Mouse (Mus musculus) gastrocnemius, postnatal 14 days (tissue): ENCODE results near the gene Tbxas1. TPM values are rescaled to one million over a fixed set of nuclear protein-coding genes. Genes with fewer than 3 reads are reported as not detected.

Source experiments
- DNase-seq: peaks from one replicate; pipeline ENCODE4 v3.0.0; 2021; ENCODE audit warnings: mixed read lengths
- intact Hi-C: fragments of 180-260 bp; cut with DNase I; formaldehyde crosslinking; loops from one replicate; pipeline ENCODE4 v1.15.1; 2025; ENCODE audit warnings: low total_unique reads
- total RNA-seq, 2 experiments: library from RNA; stranded (reverse); gene quantifications; 2 replicates each; pipeline ENCODE4 v1.2.3; 2021

Gene Tbxas1
- total RNA-seq, 2 experiments from 2014 or later = 0.75 to 1.4 TPM

GRCm38 (mm10) chr6:38916571-38916970, 41.4 kb downstream of the Tbxas1 start:
- no peak for DNase-seq
- intact Hi-C loops = loop anchor here (5.0 to 10.0 kb wide), 2 partner anchors 148 to 264 kb away; no protein-coding TSS in a partner anchor

GRCm38 (mm10) chr6:38917415-38917814, 42.2 kb downstream of the Tbxas1 start:
- intact Hi-C loops = loop anchor here (5.0 to 10.0 kb wide), 2 partner anchors 147 to 265 kb away; no protein-coding TSS in a partner anchor
- DNase-seq = no peak

GRCm38 (mm10) chr6:38918728-38919127, 43.5 kb downstream of the Tbxas1 start:
- DNase-seq = no peak
- intact Hi-C loops = loop anchor here (5.0 to 10.0 kb wide), 2 partner anchors 146 to 266 kb away; no protein-coding TSS in a partner anchor

- no peak for DNase-seq
- intact Hi-C loops = loop anchor here (5.0 to 10.0 kb wide), 2 partner anchors 146 to 267 kb away; no protein-coding TSS in a partner anchor
Measured at GRCm38 (mm10) chr6:38919135-38919740, 44.0 kb downstream of the Tbxas1 start.

GRCm38 (mm10) chr6:38920141-38920540, 44.9 kb downstream of the Tbxas1 start:
- intact Hi-C loops = no loop called here
- no peak for DNase-seq

GRCm38 (mm10) chr6:38921095-38921809, 46.0 kb downstream of the Tbxas1 start:
- intact Hi-C loops = no loop called here
- DNase-seq = no peak

- no peak for DNase-seq
- intact Hi-C loops = no loop called here
Measured at GRCm38 (mm10) chr6:38921810-38922116, 46.6 kb downstream of the Tbxas1 start.

- intact Hi-C loops = no loop called here
- no peak for DNase-seq
Measured at GRCm38 (mm10) chr6:38922517-38922916, 47.3 kb downstream of the Tbxas1 start.

GRCm38 (mm10) chr6:38923450-38923849, 48.2 kb downstream of the Tbxas1 start:
- intact Hi-C loops = no loop called here
- DNase-seq = no peak

GRCm38 (mm10) chr6:38923870-38924817, 48.9 kb downstream of the Tbxas1 start:
- intact Hi-C loops = no loop called here
- DNase-seq = no peak

GRCm38 (mm10) chr6:38925719-38926118, 50.5 kb downstream of the Tbxas1 start:
- no peak for DNase-seq
- intact Hi-C loops = no loop called here

GRCm38 (mm10) chr6:38926135-38926962, 51.1 kb downstream of the Tbxas1 start:
- intact Hi-C loops = no loop called here

GRCm38 (mm10) chr6:38926963-38927361, 51.8 kb downstream of the Tbxas1 start:
- no peak for DNase-seq
- intact Hi-C loops = no loop called here

More at GRCm38 (mm10) chr6:38926135-38926962, 51.1 kb downstream of the Tbxas1 start:
- DNase-seq = peak; percentile 23

- DNase-seq = no peak
- intact Hi-C loops = no loop called here
Measured at GRCm38 (mm10) chr6:38928489-38928888, 53.3 kb downstream of the Tbxas1 start.

- no peak for DNase-seq
- intact Hi-C loops = no loop called here
Measured at GRCm38 (mm10) chr6:38936009-38936408, 60.8 kb downstream of the Tbxas1 start.

- intact Hi-C loops = no loop called here
- DNase-seq = no peak
Measured at GRCm38 (mm10) chr6:38938421-38938820, 63.2 kb downstream of the Tbxas1 start.

GRCm38 (mm10) chr6:38939096-38939495, 63.9 kb downstream of the Tbxas1 start:
- no peak for DNase-seq
- intact Hi-C loops = no loop called here

GRCm38 (mm10) chr6:38941016-38941415, 65.8 kb downstream of the Tbxas1 start:
- no peak for DNase-seq
- intact Hi-C loops = no loop called here

- DNase-seq = no peak
- intact Hi-C loops = no loop called here
Measured at GRCm38 (mm10) chr6:38942771-38943170, 67.6 kb downstream of the Tbxas1 start.
